Mouse (Mus musculus) ES-E14 (cell line): ENCODE results near the gene Frmd5.

Source experiments
- CHD2 ChIP-seq: IDR thresholded peaks from 2 replicates; pipeline ENCODE4 v1.6.1; 2014; ENCODE audit warnings: mild to moderate bottlenecking, low read depth, low read length, inconsistent platforms
- HCFC1 ChIP-seq: IDR thresholded peaks from 2 replicates; pipeline ENCODE4 v1.6.1; 2012; ENCODE audit warnings: low read length, inconsistent platforms, borderline replicate concordance; ENCODE audit not compliant: insufficient read depth
- ZC3H11A ChIP-seq: IDR thresholded peaks from 2 replicates; pipeline ENCODE4 v1.6.1; 2012; ENCODE audit warnings: low read depth, mild to moderate bottlenecking, inconsistent platforms, low read length, borderline replicate concordance
- ZNF384 ChIP-seq: IDR thresholded peaks from 2 replicates; pipeline ENCODE4 v1.6.1; 2012; ENCODE audit warnings: low read depth, low read length, inconsistent platforms

DNA sequence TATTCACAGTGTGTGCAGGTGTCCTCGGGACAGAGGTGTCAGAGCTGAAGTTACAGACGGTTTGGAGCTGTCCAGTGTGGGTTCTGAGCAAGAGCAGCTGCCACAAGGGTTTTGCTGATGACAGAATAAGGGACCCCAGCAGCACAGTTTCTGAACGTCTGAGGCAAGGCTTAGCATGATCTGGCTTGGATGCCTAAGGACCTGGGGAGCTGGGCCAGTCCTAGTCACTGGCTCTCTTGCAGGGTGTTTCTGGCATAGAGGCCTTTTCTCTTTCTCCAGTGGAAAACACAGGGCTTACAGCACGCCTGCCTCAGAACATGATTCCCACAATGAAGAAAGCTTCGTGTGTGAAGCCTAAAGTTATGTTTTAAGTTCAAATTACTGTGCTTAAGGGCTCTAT is 222.2 kb downstream of the Frmd5 start:
- TF ChIP-seq ZNF384 (no peak), CHD2 (no peak), HCFC1 (no peak), ZC3H11A (no peak)
